Mouse (Mus musculus) MN1 (cell line): ENCODE measurements around the gene Sipa1l1.

Source experiments
- DNase-seq: peaks from one replicate; pipeline ENCODE4 v3.0.0-alpha.2; 2016; ENCODE audit warnings: low spot score

Sipa1l1 gene

GRCm38 (mm10) chr12:82428466-82428865 lies 259.3 kb downstream of the Sipa1l1 start:
- no peak for DNase-seq

GRCm38 (mm10) chr12:82433311-82433710 lies 264.2 kb downstream of the Sipa1l1 start:
- DNase-seq = no peak

GRCm38 (mm10) chr12:82434591-82434990 lies 265.5 kb downstream of the Sipa1l1 start:
- DNase-seq = peak; percentile 11

GRCm38 (mm10) chr12:82441479-82441878 lies 272.4 kb downstream of the Sipa1l1 start:
- DNase-seq = no peak

GRCm38 (mm10) chr12:82446609-82447024 lies 277.5 kb downstream of the Sipa1l1 start:
- DNase-seq = no peak

- no peak for DNase-seq
Measured at GRCm38 (mm10) chr12:82448129-82448815, 279.2 kb downstream of the Sipa1l1 start.

GRCm38 (mm10) chr12:82452428-82452827 lies 283.3 kb downstream of the Sipa1l1 start:
- DNase-seq = no peak

GRCm38 (mm10) chr12:82454415-82454814 lies 285.3 kb downstream of the Sipa1l1 start:
- no peak for DNase-seq

- DNase-seq = no peak
Measured at GRCm38 (mm10) chr12:82455700-82456413, 286.7 kb downstream of the Sipa1l1 start.

- no peak for DNase-seq
Measured at GRCm38 (mm10) chr12:82456414-82456805, 287.3 kb downstream of the Sipa1l1 start.

- no peak for DNase-seq
Measured at GRCm38 (mm10) chr12:82457609-82458008, 288.5 kb downstream of the Sipa1l1 start.

GRCm38 (mm10) chr12:82458017-82458416 lies 288.9 kb downstream of the Sipa1l1 start:
- DNase-seq = no peak

GRCm38 (mm10) chr12:82467234-82467633 lies 298.1 kb downstream of the Sipa1l1 start:
- DNase-seq = no peak

GRCm38 (mm10) chr12:82467641-82468040 lies 298.5 kb downstream of the Sipa1l1 start:
- DNase-seq = no peak

- peak; percentile 76 for DNase-seq
Measured at GRCm38 (mm10) chr12:82468416-82468815, 299.3 kb downstream of the Sipa1l1 start.

- DNase-seq = peak; percentile 85
Measured at GRCm38 (mm10) chr12:82469706-82470361, 300.7 kb downstream of the Sipa1l1 start.

GRCm38 (mm10) chr12:82470362-82470936 lies 301.3 kb downstream of the Sipa1l1 start:
- peak; percentile 85 for DNase-seq

- DNase-seq = no peak
Measured at GRCm38 (mm10) chr12:82472796-82473195, 303.7 kb downstream of the Sipa1l1 start.

- DNase-seq = no peak
Measured at GRCm38 (mm10) chr12:82473238-82473637, 304.1 kb downstream of the Sipa1l1 start.

GRCm38 (mm10) chr12:82474409-82474808 lies 305.3 kb downstream of the Sipa1l1 start:
- no peak for DNase-seq

- no peak for DNase-seq
Measured at GRCm38 (mm10) chr12:82476028-82476427, 306.9 kb downstream of the Sipa1l1 start.

- no peak for DNase-seq
Measured at GRCm38 (mm10) chr12:82476580-82476979, 307.5 kb downstream of the Sipa1l1 start.

GRCm38 (mm10) chr12:82477826-82478225 lies 308.7 kb downstream of the Sipa1l1 start:
- no peak for DNase-seq
